Mouse (Mus musculus): ENCODE results near the gene Trpt1. TPM values are rescaled to one million over a fixed set of nuclear protein-coding genes. Genes with fewer than 3 reads are reported as not detected.
A peak's percentile ranks its signal among the peaks of the same experiment; 100 is the strongest.

Gene Trpt1
- polyA plus RNA-seq, 1 experiment from 2014 or later: 9.7 TPM

- Histone ChIP-seq H3K36me3 (ENCODE audit: control insufficient read depth, insufficient read depth, low read length) (peaks cover 4% of the 10 kb centered on the region), H3K4me1 (ENCODE audit: control insufficient read depth, insufficient read depth, low read length) (no peaks in the 10 kb centered on the region), H3K27ac (replicated peaks; ENCODE audit: low read depth, low read length) (no peak overlapping the region), H3K9me3 (ENCODE audit: control insufficient read depth, low read length) (no peaks in the 10 kb centered on the region), H3K9ac (ENCODE audit: low read length) (no peak overlapping the region), H3K27me3 (ENCODE audit: control insufficient read depth, insufficient read depth, low read length) (no peaks in the 10 kb centered on the region), H3K4me2 (ENCODE audit: low read depth, severe bottlenecking) (no peak overlapping the region), H3K4me3 (ENCODE audit: low read depth, low read length) (no peak overlapping the region)
- 91% methylated on average over 20 of the region's 20 CpGs for WGBS
- ATAC-seq (ENCODE audit: insufficient number of reproducible peaks, low FRiP score, low TSS enrichment, low read depth) (no peak), DNase-seq (ENCODE audit: low spot score) (no peak)
Measured at GRCm38 (mm10) chr19:7014481-7015135, 18.7 kb downstream of the Trpt1 start.

DNA sequence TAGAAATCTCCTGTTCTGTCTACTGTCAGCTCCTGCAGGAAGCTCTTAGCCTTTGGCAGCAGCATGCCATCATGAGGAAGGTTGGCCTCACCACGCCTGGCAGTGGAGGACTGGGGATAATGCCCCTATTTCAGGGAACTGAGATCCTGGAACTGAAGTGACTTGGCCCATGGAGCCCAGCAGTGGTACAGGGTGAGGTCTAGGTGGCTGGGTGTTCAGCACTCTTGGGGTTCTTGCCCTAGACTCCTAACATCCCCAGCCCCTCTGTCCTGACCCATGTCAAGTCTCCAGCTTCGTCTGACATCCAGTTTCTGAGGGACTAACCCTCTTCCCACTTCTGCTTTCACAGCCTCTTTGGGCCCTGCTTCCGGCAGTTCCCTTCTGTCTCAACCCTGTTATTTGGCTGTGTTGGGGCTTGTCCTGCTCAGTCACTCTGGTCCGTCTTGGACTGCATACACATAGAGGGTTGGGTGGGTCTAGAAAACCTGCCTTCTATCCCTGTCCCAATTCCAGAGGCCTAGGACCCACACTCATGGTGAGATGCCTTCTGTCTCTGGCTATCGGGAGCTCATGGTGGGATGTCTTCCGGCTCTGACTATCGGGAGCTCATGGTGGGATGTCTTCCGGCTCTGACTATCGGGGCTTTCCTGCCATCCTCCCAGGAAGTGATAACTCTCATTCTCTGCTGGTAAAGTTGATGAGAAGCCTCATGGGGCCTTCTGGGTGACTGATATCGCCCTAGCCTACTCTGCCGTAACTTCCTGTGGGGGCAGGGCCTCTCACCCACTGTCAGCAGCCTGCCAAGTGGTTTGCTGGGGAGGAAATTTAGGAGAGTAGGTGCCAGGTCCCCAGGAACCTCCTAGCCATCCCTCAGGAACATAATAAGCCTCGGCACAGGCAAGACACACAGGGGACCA is 21.9 kb downstream of the Trpt1 start:
- ATAC-seq (ENCODE audit: insufficient number of reproducible peaks, low FRiP score, low TSS enrichment, low read depth) (no peak), DNase-seq (ENCODE audit: low spot score) (no peak)
- H3K4me1 ChIP-seq (ENCODE audit: control insufficient read depth, insufficient read depth, low read length): no peaks in the 10 kb centered on the region
- H3K9me3 ChIP-seq (ENCODE audit: control insufficient read depth, low read length): no peaks in the 10 kb centered on the region
- no peak overlapping the region for H3K27ac ChIP-seq (replicated peaks; ENCODE audit: low read depth, low read length)
- no peaks in the 10 kb centered on the region for H3K27me3 ChIP-seq (ENCODE audit: control insufficient read depth, insufficient read depth, low read length)
- H3K36me3 ChIP-seq (ENCODE audit: control insufficient read depth, insufficient read depth, low read length): peaks cover 28% of the 10 kb centered on the region
- no peak overlapping the region for H3K4me2 ChIP-seq (ENCODE audit: low read depth, severe bottlenecking)
- H3K4me3 ChIP-seq (ENCODE audit: low read depth, low read length): no peak overlapping the region
- no peak overlapping the region for H3K9ac ChIP-seq (ENCODE audit: low read length)
- 78% methylated on average over 12 of the region's 12 CpGs for WGBS

GRCm38 (mm10) chr19:7018546-7018945 is 22.6 kb downstream of the Trpt1 start:
- Histone ChIP-seq H3K4me2 (ENCODE audit: low read depth, severe bottlenecking) (no peak overlapping the region), H3K36me3 (ENCODE audit: control insufficient read depth, insufficient read depth, low read length) (peaks cover 32% of the 10 kb centered on the region), H3K27me3 (ENCODE audit: control insufficient read depth, insufficient read depth, low read length) (no peaks in the 10 kb centered on the region), H3K9ac (ENCODE audit: low read length) (no peak overlapping the region), H3K27ac (replicated peaks; ENCODE audit: low read depth, low read length) (no peak overlapping the region), H3K4me1 (ENCODE audit: control insufficient read depth, insufficient read depth, low read length) (no peaks in the 10 kb centered on the region), H3K9me3 (ENCODE audit: control insufficient read depth, low read length) (no peaks in the 10 kb centered on the region), H3K4me3 (ENCODE audit: low read depth, low read length) (no peak overlapping the region)
- ATAC-seq (ENCODE audit: insufficient number of reproducible peaks, low FRiP score, low TSS enrichment, low read depth) (no peak), DNase-seq (ENCODE audit: low spot score) (no peak)
- 89% methylated on average over 11 of the region's 11 CpGs for WGBS

- no peak within 1 kb of the TSS; the same call in 1 of the 2 replicates for H3K4me3 ChIP-seq (ENCODE audit: low read depth, low read length)
- no peak within 1 kb of the TSS for H3K4me2 ChIP-seq (ENCODE audit: low read depth, severe bottlenecking)
- 79% methylated on average over 5 of the region's 5 CpGs for WGBS
- H3K36me3 ChIP-seq (ENCODE audit: control insufficient read depth, insufficient read depth, low read length): peaks cover 30% of the 10 kb centered on the region
- DNase-seq (ENCODE audit: low spot score): no peak
- no peaks in the 10 kb centered on the region for H3K27me3 ChIP-seq (ENCODE audit: control insufficient read depth, insufficient read depth, low read length)
- H3K27ac ChIP-seq (replicated peaks; ENCODE audit: low read depth, low read length): no peak within 1 kb of the TSS
- H3K9ac ChIP-seq (ENCODE audit: low read length): no peak within 1 kb of the TSS
- no peaks in the 10 kb centered on the region for H3K4me1 ChIP-seq (ENCODE audit: control insufficient read depth, insufficient read depth, low read length)
- ATAC-seq (ENCODE audit: insufficient number of reproducible peaks, low FRiP score, low TSS enrichment, low read depth): no peak
- H3K9me3 ChIP-seq (ENCODE audit: control insufficient read depth, low read length): no peaks in the 10 kb centered on the region
Measured at GRCm38 (mm10) chr19:7019191-7019590, 23.3 kb downstream of the Trpt1 start, which contains the start of gene Fermt3. TSS of gene Fermt3 (minus strand) at chr19:7019469.

- Histone ChIP-seq H3K4me2 (ENCODE audit: low read depth, severe bottlenecking) (no peak overlapping the region), H3K9me3 (ENCODE audit: control insufficient read depth, low read length) (no peaks in the 10 kb centered on the region), H3K9ac (ENCODE audit: low read length) (no peak overlapping the region), H3K4me1 (ENCODE audit: control insufficient read depth, insufficient read depth, low read length) (no peaks in the 10 kb centered on the region), H3K27ac (replicated peaks; ENCODE audit: low read depth, low read length) (no peak overlapping the region), H3K27me3 (ENCODE audit: control insufficient read depth, insufficient read depth, low read length) (no peaks in the 10 kb centered on the region), H3K4me3 (ENCODE audit: low read depth, low read length) (no peak overlapping the region; the same call in 1 of the 2 replicates), H3K36me3 (ENCODE audit: control insufficient read depth, insufficient read depth, low read length) (peaks cover 32% of the 10 kb centered on the region)
- ATAC-seq (ENCODE audit: insufficient number of reproducible peaks, low FRiP score, low TSS enrichment, low read depth): no peak
- WGBS: 63% methylated on average over 3 of the region's 3 CpGs
- peak; percentile 63 for DNase-seq (ENCODE audit: low spot score)
Measured at GRCm38 (mm10) chr19:7020224-7020641, 24.3 kb downstream of the Trpt1 start.

- no peak overlapping the region for H3K27ac ChIP-seq (replicated peaks; ENCODE audit: low read depth, low read length)
- ATAC-seq (ENCODE audit: insufficient number of reproducible peaks, low FRiP score, low TSS enrichment, low read depth) (no peak), DNase-seq (ENCODE audit: low spot score) (no peak)
- WGBS: 94% methylated on average over 5 of the region's 5 CpGs
- H3K4me3 ChIP-seq (ENCODE audit: low read depth, low read length): no peak overlapping the region
- no peaks in the 10 kb centered on the region for H3K27me3 ChIP-seq (ENCODE audit: control insufficient read depth, insufficient read depth, low read length)
- H3K9ac ChIP-seq (ENCODE audit: low read length): no peak overlapping the region; the same call in 1 of the 2 replicates
- H3K9me3 ChIP-seq (ENCODE audit: control insufficient read depth, low read length): no peaks in the 10 kb centered on the region
- H3K4me2 ChIP-seq (ENCODE audit: low read depth, severe bottlenecking): no peak overlapping the region
- no peaks in the 10 kb centered on the region for H3K4me1 ChIP-seq (ENCODE audit: control insufficient read depth, insufficient read depth, low read length)
- H3K36me3 ChIP-seq (ENCODE audit: control insufficient read depth, insufficient read depth, low read length): peaks cover 54% of the 10 kb centered on the region
Measured at GRCm38 (mm10) chr19:7029531-7029930, 33.6 kb downstream of the Trpt1 start.

GRCm38 (mm10) chr19:7034006-7034405 is 38.1 kb downstream of the Trpt1 start:
- peaks cover 5% of the 10 kb centered on the region for H3K4me1 ChIP-seq (ENCODE audit: control insufficient read depth, insufficient read depth, low read length)
- DNase-seq (ENCODE audit: low spot score) (no peak), ATAC-seq (ENCODE audit: insufficient number of reproducible peaks, low FRiP score, low TSS enrichment, low read depth) (no peak)
- no peaks in the 10 kb centered on the region for H3K27me3 ChIP-seq (ENCODE audit: control insufficient read depth, insufficient read depth, low read length)
- WGBS: 93% methylated on average over 5 of the region's 5 CpGs
- H3K9me3 ChIP-seq (ENCODE audit: control insufficient read depth, low read length): no peaks in the 10 kb centered on the region
- H3K27ac ChIP-seq (replicated peaks; ENCODE audit: low read depth, low read length): no peak overlapping the region
- H3K36me3 ChIP-seq (ENCODE audit: control insufficient read depth, insufficient read depth, low read length): peaks cover 47% of the 10 kb centered on the region
- H3K4me2 ChIP-seq (ENCODE audit: low read depth, severe bottlenecking): no peak overlapping the region
- no peak overlapping the region for H3K4me3 ChIP-seq (ENCODE audit: low read depth, low read length)
- H3K9ac ChIP-seq (ENCODE audit: low read length): no peak overlapping the region

DNA sequence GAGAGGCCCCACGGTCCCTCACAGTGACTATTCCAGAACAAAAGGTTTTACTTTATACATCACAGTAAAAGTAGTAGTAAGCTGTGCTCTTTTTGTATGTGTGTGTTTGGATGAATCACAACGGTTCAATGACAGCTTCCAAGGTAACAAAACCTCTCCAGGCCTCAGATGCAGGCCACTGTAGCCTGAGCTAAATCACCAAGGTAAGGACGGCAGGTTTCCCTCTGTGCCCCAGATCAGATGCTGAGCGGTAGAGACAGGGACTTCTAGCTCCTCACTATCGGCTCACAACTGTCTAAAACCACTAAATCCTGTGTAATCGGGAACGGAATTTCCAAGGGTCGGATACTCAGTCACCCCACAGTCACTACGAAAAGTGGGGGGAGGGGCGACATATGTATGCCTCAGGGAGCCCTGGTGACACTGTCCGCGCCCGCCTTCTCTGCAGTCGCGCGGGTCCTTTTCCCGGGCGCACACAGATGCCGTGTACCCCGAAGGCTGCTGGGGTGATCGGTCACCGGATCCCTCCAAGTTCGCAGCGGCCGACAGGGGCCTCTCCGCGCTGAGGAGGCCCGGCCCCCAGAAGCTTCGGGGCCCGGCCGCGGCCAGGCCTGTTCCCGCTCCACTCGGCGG is 43.3 kb downstream of the Trpt1 start:
- H3K27me3 ChIP-seq (ENCODE audit: control insufficient read depth, insufficient read depth, low read length): no peaks in the 10 kb centered on the region
- H3K9me3 ChIP-seq (ENCODE audit: control insufficient read depth, low read length): no peaks in the 10 kb centered on the region
- H3K4me1 ChIP-seq (ENCODE audit: control insufficient read depth, insufficient read depth, low read length): peaks cover 7% of the 10 kb centered on the region
- peak overlapping the region; percentile 97 for H3K9ac ChIP-seq (ENCODE audit: low read length)
- WGBS: 2% methylated on average over 35 of the region's 35 CpGs
- peak overlapping the region; percentile 84 for H3K4me2 ChIP-seq (ENCODE audit: low read depth, severe bottlenecking)
- H3K4me3 ChIP-seq (ENCODE audit: low read depth, low read length): peak overlapping the region; percentile 98
- H3K36me3 ChIP-seq (ENCODE audit: control insufficient read depth, insufficient read depth, low read length): peaks cover 8% of the 10 kb centered on the region; the same call in 1 of the 2 replicates
- no peak; the same call in 1 of the 2 replicates for ATAC-seq (ENCODE audit: insufficient number of reproducible peaks, low FRiP score, low TSS enrichment, low read depth)
- peak overlapping the region; percentile 90 for H3K27ac ChIP-seq (replicated peaks; ENCODE audit: low read depth, low read length)
- peak; percentile 75 for DNase-seq (ENCODE audit: low spot score)
